Comparison of ENCODE assay signal across 8 mouse cellular contexts in the genomic region with DNA sequence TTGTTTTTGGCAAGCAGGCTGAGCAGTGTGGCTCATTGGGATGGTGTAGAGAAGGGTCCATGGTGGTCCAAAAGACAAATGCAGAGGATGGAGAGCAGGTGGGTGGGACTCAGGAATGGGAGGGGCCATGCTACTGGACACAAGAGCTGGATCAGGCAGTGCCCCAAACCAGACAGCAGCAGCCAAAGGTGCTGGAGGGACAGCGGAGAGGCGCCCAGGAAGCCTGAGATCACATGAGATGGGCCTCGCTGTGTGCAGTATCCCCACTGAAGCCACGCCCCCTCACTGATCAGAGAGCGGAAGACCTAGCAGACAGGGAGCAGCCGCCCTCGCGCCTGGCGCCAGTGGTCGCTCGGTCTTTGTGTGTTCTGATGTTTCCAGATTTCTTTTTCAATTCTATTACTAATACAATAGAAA. TPM values are rescaled to one million over a fixed set of nuclear protein-coding genes. Genes with fewer than 3 reads are reported as not detected.
DNase-seq lines count a peak whose midpoint lies in the region; ATAC-seq and TF ChIP-seq lines count a peak whose summit lies in the region.

No protein-coding gene starts in this region.

- H3K9me3 ChIP-seq in forebrain, postnatal 0 days (ENCODE audit: low read length): no peaks in the 10 kb centered on the region
- no peaks in the 10 kb centered on the region for H3K9me3 ChIP-seq in liver, embryonic 15.5 days (replicated peaks)

- peak; percentile 88 for ATAC-seq in CD4-positive, CD25-positive, alpha-beta regulatory T cell, adult 4 months
- peak; percentile 59; the same call in 1 of the 2 replicates for ATAC-seq in forebrain, postnatal 0 days
- ATAC-seq in inflammation-experienced regulatory T-cells, adult 6 months: peak; percentile 97
- peak; percentile 49 for ATAC-seq in liver, embryonic 15.5 days (ENCODE audit: insufficient read depth)

- 28% methylated on average over 11 of the region's 11 CpGs for WGBS in forebrain, postnatal 0 days
- 4% methylated on average over 11 of the region's 11 CpGs for WGBS in liver, embryonic 15.5 days (ENCODE audit: insufficient replicate concordance)

- TF ChIP-seq CTCF in forebrain, postnatal 0 days (IDR thresholded peaks at IDR 0.05; ENCODE audit: low read depth): no peak

- DNase-seq in adrenal gland, postnatal 10 days: peak; percentile 73
- no peak for DNase-seq in forebrain, postnatal 0 days
- peak; percentile 45 for DNase-seq in neural tube, embryonic 10.5 days (ENCODE audit: extremely low spot score, low spot score)
- peak; percentile 81 to 85 for DNase-seq in thymus, postnatal 36 days
- no peak for DNase-seq in layer of hippocampus, adult 18-20 months (ENCODE audit: low spot score in 2 of 2)

- no peaks in the 10 kb centered on the region for H3K27me3 ChIP-seq in forebrain, postnatal 0 days (ENCODE audit: insufficient read depth, low read length)
- peaks cover 5% of the 10 kb centered on the region; the same call in 1 of the 2 replicates for H3K27me3 ChIP-seq in liver, embryonic 15.5 days

- 0 out of 2 replicates have a peak overlapping the region, but pooled peaks have one; percentile 15 for H3K9ac ChIP-seq in forebrain, postnatal 0 days
- H3K9ac ChIP-seq in liver, embryonic 15.5 days: no peak overlapping the region

- H3K27ac ChIP-seq in forebrain, postnatal 0 days (ENCODE audit: low read depth, low read length): no peak overlapping the region
- no peak overlapping the region for H3K27ac ChIP-seq in liver, embryonic 15.5 days (replicated peaks)

- no peaks in the 10 kb centered on the region; the same call in 1 of the 2 replicates for H3K4me1 ChIP-seq in forebrain, postnatal 0 days (ENCODE audit: insufficient read depth)
- peaks cover 14% of the 10 kb centered on the region for H3K4me1 ChIP-seq in liver, embryonic 15.5 days (replicated peaks)

- peak overlapping the region; percentile 42 for H3K4me2 ChIP-seq in forebrain, postnatal 0 days (ENCODE audit: low read depth)
- peak overlapping the region; percentile 68 for H3K4me2 ChIP-seq in liver, embryonic 15.5 days

- peak overlapping the region; percentile 18; the same call in 1 of the 2 replicates for H3K4me3 ChIP-seq in forebrain, postnatal 0 days (ENCODE audit: low read depth, low read length)
- H3K4me3 ChIP-seq in liver, embryonic 15.5 days (replicated peaks): peak overlapping the region; percentile 42

- peaks cover 7% of the 10 kb centered on the region for H3K36me3 ChIP-seq in forebrain, postnatal 0 days (ENCODE audit: insufficient read depth)
- no peaks in the 10 kb centered on the region for H3K36me3 ChIP-seq in liver, embryonic 15.5 days (replicated peaks)

RNA-seq across cellular contexts. Expression of a gene that starts 9.9 kb away (rescaled TPM):
- polyA plus RNA-seq in CD4-positive, CD25-positive, alpha-beta regulatory T cell, adult 4 months (2017; shearing (Covaris generic)): 1 to 10 TPM; 2.9 to 3.6 TPM
- total RNA-seq in adrenal gland, postnatal 10 days (2021): 1 to 10 TPM in 1 of 2 experiments, under 1 TPM in 1; 0.85 to 1.4 TPM
- total RNA-seq in forebrain, postnatal 0 days (2014; rRNA removed): 10.5 and 14.6 TPM in 2 replicates
- 7.2 and 11.8 TPM in 2 replicates for polyA plus RNA-seq in forebrain, postnatal 0 days (2015; fragmentation: Nextera tagmentation; extraction: Ambion mirVana)
- 1 to 10 TPM; 1.6 to 4.2 (median 3.3) TPM for polyA plus RNA-seq in inflammation-experienced regulatory T-cells, adult 6 months (2017; shearing (Covaris generic))
- polyA plus RNA-seq in liver, embryonic 15.5 days (2015; fragmentation: Nextera tagmentation; extraction: Ambion mirVana): 0.55 and 0.70 TPM in 2 replicates
- total RNA-seq in layer of hippocampus, adult 18-20 months (2021): 1 to 10 TPM; 2.3 to 2.7 TPM

RNA-seq across cellular contexts. Expression of a gene that starts 10.0 kb away (rescaled TPM):
- polyA plus RNA-seq in CD4-positive, CD25-positive, alpha-beta regulatory T cell, adult 4 months (2017; shearing (Covaris generic)): 1 to 10 TPM in 1 of 2 experiments, under 1 TPM in 1; 0.72 to 1.0 TPM
- total RNA-seq in adrenal gland, postnatal 10 days (2021): 10 to 100 TPM; 19.1 to 21.8 TPM
- total RNA-seq in forebrain, postnatal 0 days (2014; rRNA removed): 133 and 153 TPM in 2 replicates
- polyA plus RNA-seq in forebrain, postnatal 0 days (2015; fragmentation: Nextera tagmentation; extraction: Ambion mirVana): 41.2 and 60.4 TPM in 2 replicates
- under 1 TPM; 0.20 to 0.55 (median 0.33) TPM for polyA plus RNA-seq in inflammation-experienced regulatory T-cells, adult 6 months (2017; shearing (Covaris generic))
- polyA plus RNA-seq in liver, embryonic 15.5 days (2015; fragmentation: Nextera tagmentation; extraction: Ambion mirVana): 1.6 and 1.9 TPM in 2 replicates
- 10 to 100 TPM; 37.5 to 39.9 TPM for total RNA-seq in layer of hippocampus, adult 18-20 months (2021)

RNA-seq across cellular contexts. Expression of a gene that starts 29.4 kb away (rescaled TPM):
- polyA plus RNA-seq in CD4-positive, CD25-positive, alpha-beta regulatory T cell, adult 4 months (2017; shearing (Covaris generic)): 10 to 100 TPM; 11.5 to 27.8 TPM
- 10 to 100 TPM; 78.0 to 81.5 TPM for total RNA-seq in adrenal gland, postnatal 10 days (2021)
- total RNA-seq in forebrain, postnatal 0 days (2014; rRNA removed): 97.3 and 135 TPM in 2 replicates
- 79.8 and 109 TPM in 2 replicates for polyA plus RNA-seq in forebrain, postnatal 0 days (2015; fragmentation: Nextera tagmentation; extraction: Ambion mirVana)
- polyA plus RNA-seq in inflammation-experienced regulatory T-cells, adult 6 months (2017; shearing (Covaris generic)): 10 to 100 TPM in 2 of 3 experiments, 1 to 10 TPM in 1; 9.2 to 13.4 (median 11.8) TPM
- polyA plus RNA-seq in liver, embryonic 15.5 days (2015; fragmentation: Nextera tagmentation; extraction: Ambion mirVana): 21.4 and 26.4 TPM in 2 replicates
- total RNA-seq in layer of hippocampus, adult 18-20 months (2021): 100 to 1,000 TPM; 347 to 355 TPM

Comparison
In these comparisons a context has a peak if more than half of its experiments do, and no peak if none do; other contexts are left out.
1. DNase-seq: peak in adrenal gland, postnatal 10 days (single experiment), neural tube, embryonic 10.5 days (single experiment) and thymus, postnatal 36 days (2 of 2); none in forebrain, postnatal 0 days (single experiment) and layer of hippocampus, adult 18-20 months (0 of 2).
2. RNA of a gene that starts 10.0 kb away (polyA plus RNA-seq): 41.2 to 60.4 TPM in forebrain, postnatal 0 days; 1.6 to 1.9 TPM in liver, embryonic 15.5 days, 0.72 to 1.0 TPM in CD4-positive, CD25-positive, alpha-beta regulatory T cell, adult 4 months and 0.20 to 0.55 TPM in inflammation-experienced regulatory T-cells, adult 6 months; every median in the first group is over 10 times any median in the second.
3. Peak in every context shown above with its lines, with median percentiles within 50 percentile points of each other: ATAC-seq.